Mouse (Mus musculus) brain, embryonic 18.5 days (tissue): ENCODE results near the gene Wdr18.

Experiments used
- DNase-seq: peaks from one replicate; pipeline ENCODE4 v3.0.0-alpha.2; 2012; ENCODE audit warnings: low read depth, low spot score

Wdr18 gene

GRCm38 (mm10) chr10:79927324-79928029, 32.5 kb upstream of the Wdr18 start:
- DNase-seq = no peak

GRCm38 (mm10) chr10:79928030-79928694, 31.8 kb upstream of the Wdr18 start:
- DNase-seq = no peak

GRCm38 (mm10) chr10:79928907-79929701, 30.8 kb upstream of the Wdr18 start:
- DNase-seq = no peak

GRCm38 (mm10) chr10:79929967-79930825, 29.8 kb upstream of the Wdr18 start:
- DNase-seq = no peak

- no peak for DNase-seq
Observed at GRCm38 (mm10) chr10:79930826-79931186, 29.1 kb upstream of the Wdr18 start.

- no peak for DNase-seq
Observed at GRCm38 (mm10) chr10:79931797-79932196, 28.2 kb upstream of the Wdr18 start.

GRCm38 (mm10) chr10:79932736-79933135, 27.2 kb upstream of the Wdr18 start:
- no peak for DNase-seq

GRCm38 (mm10) chr10:79933145-79933679, 26.7 kb upstream of the Wdr18 start:
- no peak for DNase-seq

GRCm38 (mm10) chr10:79933861-79934260, 26.1 kb upstream of the Wdr18 start:
- no peak for DNase-seq

GRCm38 (mm10) chr10:79934272-79934721, 25.7 kb upstream of the Wdr18 start:
- DNase-seq = no peak

- DNase-seq = no peak
Observed at GRCm38 (mm10) chr10:79934794-79935569, 25.0 kb upstream of the Wdr18 start.

GRCm38 (mm10) chr10:79936284-79936910, 23.6 kb upstream of the Wdr18 start:
- DNase-seq = no peak

GRCm38 (mm10) chr10:79936911-79937441, 23.0 kb upstream of the Wdr18 start:
- no peak for DNase-seq

GRCm38 (mm10) chr10:79937775-79938526, 22.0 kb upstream of the Wdr18 start:
- no peak for DNase-seq

- no peak for DNase-seq
Observed at GRCm38 (mm10) chr10:79940749-79941148, 19.2 kb upstream of the Wdr18 start.

- no peak for DNase-seq
Observed at GRCm38 (mm10) chr10:79942988-79943387, 17.0 kb upstream of the Wdr18 start.

- no peak for DNase-seq
Observed at GRCm38 (mm10) chr10:79943471-79943901, 16.5 kb upstream of the Wdr18 start.

GRCm38 (mm10) chr10:79945507-79946234, 14.3 kb upstream of the Wdr18 start:
- DNase-seq = no peak
